Mouse (Mus musculus): ENCODE measurements around the gene Med18.

- TF ChIP-seq CTCF (IDR thresholded peaks at IDR 0.05) (no peak), EP300 (IDR thresholded peaks at IDR 0.05) (no peak)
Observed at GRCm38 (mm10) chr4:132426021-132426420, 37.7 kb downstream of the Med18 start.

Measured in lung, postnatal 0 days (tissue).